Mouse (Mus musculus): Measurements from ENCODE around the gene Ap1s3.
A peak's percentile ranks its signal among the peaks of the same experiment; 100 is the strongest.

Ap1s3 gene

DNA sequence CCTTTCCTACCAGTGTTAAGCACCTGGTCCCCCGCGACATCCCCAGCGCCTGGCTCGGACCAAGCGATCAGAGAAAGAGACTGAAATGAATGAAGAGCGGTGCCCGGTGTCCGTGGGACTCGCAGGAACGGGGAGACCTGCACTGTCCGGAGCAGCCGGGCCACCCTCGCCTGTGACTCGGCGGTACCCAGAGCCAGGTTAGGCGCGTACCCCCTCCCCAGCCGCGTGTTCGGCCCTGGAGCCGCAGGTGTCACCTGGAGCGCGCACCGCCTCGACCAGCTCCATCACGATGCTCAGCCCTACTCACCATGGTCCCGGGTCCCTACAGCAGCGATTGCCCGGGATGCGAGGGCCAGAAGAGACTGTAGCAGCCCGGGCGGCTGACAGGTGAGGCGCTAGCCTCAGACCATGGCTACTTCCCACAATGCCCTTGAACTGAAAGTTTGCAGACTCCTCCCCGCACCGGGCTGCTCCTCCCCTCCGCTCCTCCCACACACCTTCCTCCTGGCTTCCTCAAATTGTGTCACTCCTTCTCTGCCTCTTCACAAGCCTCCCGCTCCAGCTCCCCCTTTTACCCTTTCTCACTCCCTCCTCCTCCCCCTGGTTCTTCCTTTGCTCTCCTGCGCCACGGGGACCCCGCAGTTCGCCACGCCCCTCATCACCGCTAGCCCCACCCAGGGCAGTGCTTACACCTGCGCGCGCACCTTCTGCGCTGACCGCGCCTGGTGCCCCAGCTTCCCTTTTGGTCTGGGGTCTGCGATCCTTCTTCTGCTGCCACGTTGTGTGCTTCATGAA, at the start of gene Ap1s3:
Ap1s3 (minus strand) TSS at position 430 of the 795 bp plus-strand sequence.
- no peaks in the 10 kb centered on the region for H3K27me3 ChIP-seq (ENCODE audit: control insufficient read depth, insufficient read depth, low read length, poor library complexity, severe bottlenecking)
- peak; percentile 89 for DNase-seq (ENCODE audit: low read depth, low spot score)
- no peaks in the 10 kb centered on the region for H3K36me3 ChIP-seq (ENCODE audit: control insufficient read depth, insufficient read depth, low read length, poor library complexity, severe bottlenecking)

DNA sequence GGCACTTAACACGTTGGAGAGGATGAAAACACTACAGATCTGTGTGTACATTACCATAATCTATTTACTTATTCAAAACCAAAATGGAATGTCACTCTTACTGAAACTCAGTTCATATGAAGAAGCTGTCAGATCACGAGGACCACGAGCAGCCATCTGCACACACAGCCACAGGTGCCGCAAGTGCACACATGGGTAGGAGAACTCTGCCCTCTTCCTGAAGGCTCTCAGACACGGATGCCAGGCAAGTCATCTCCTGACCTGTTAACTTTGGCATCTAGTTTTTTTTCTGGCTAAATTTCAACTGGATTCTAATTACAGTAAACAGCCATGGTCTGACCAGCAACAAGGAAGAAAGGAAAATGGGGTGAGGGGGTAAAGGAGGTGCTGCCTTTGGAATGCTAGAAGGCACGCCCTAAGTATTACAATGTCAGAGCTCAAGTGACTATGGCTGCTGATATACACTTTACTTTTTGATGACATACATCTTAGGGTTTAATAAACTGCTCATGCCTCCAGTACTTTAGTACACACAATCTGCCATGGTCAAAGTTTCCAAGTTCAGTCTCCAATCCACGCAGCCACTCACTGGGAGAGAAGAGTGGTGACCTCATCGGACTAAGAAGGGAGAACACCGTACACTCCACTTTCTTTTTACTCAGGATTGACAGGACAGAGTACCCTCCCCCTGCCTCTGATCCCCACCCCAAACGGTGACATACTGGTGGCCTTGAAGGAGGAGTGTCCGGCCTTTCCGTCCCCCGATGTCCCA, 42.6 kb upstream of the Ap1s3 start:
- no peak for DNase-seq (ENCODE audit: low read depth, low spot score)
- H3K36me3 ChIP-seq (ENCODE audit: control insufficient read depth, insufficient read depth, low read length, poor library complexity, severe bottlenecking), result no peaks in the 10 kb centered on the region; the same call in none of the 2 replicates

DNA sequence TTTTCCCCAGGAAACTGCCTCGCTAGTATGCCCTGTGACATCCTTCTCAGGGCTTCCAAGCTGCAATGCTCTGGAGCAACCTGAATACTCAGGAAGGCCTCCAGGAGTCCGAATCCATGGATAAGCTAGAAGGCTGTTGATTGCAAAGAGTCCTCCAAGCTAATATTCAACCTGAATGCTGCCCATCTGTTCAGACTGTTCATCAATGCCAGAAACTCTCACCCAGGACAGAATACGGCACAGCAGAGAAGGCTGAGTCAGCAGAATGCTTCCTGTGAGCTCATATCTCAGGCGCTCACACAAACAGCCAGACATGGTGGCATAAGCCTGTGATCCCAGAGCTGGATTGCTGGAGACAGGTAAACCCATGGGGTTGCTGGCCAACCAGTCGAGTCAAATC, 41.3 kb upstream of the Ap1s3 start:
- Histone ChIP-seq H3K27me3 (ENCODE audit: control insufficient read depth, insufficient read depth, low read length, poor library complexity, severe bottlenecking) (no peaks in the 10 kb centered on the region), H3K36me3 (ENCODE audit: control insufficient read depth, insufficient read depth, low read length, poor library complexity, severe bottlenecking) (no peaks in the 10 kb centered on the region; the same call in none of the 2 replicates)
- no peak for DNase-seq (ENCODE audit: low read depth, low spot score)

More for the DNA sequence above, 42.6 kb upstream of the Ap1s3 start:
- no peaks in the 10 kb centered on the region for H3K27me3 ChIP-seq (ENCODE audit: control insufficient read depth, insufficient read depth, low read length, poor library complexity, severe bottlenecking)

DNA sequence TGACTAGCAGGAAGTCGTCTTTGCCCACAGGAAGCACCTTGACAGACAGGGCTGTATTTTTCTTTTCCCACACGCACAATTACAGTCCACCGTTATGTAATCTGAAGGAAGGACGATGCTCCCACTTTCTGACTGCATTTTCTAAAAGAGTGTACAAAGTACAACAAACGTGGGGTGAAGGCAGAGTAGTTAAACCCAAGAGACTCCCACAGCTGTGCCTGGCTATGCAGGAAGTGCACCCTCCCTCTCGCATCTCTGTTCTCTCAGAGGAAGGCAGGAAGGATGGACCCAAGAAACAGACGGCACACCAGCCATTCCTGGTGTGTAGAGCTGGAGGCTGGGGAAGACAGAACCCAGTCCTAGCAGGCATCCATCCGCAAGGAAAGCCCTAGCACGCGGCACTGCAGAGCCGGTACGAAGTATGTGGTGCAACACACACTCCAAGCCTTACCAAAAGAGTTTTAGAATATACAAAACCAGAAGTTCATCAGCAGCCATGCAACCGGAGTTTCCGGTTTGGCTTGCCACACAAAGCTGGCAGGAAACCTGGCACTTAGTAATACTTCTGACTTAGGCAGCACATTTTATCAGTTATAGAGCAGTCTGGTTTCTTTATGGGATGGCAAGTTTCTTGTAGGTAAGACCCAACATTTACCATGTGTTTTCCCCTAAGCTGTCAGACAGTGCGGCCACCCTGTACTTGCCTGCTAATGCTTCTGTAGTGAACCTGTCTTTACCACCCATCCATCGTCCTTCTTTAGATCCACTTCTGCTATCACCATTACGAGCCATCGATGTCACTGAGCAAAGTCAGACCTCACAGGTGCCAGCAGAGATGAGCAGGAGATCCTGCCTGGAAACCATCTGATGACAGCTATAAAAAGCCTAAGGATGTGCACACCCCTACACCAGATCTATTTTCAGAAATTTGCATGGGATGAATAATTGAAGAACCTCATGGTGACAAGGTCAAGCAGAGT, 39.7 kb upstream of the Ap1s3 start:
- no peaks in the 10 kb centered on the region; the same call in none of the 2 replicates for H3K36me3 ChIP-seq (ENCODE audit: control insufficient read depth, insufficient read depth, low read length, poor library complexity, severe bottlenecking)
- peak; percentile 38 for DNase-seq (ENCODE audit: low read depth, low spot score)
- no peaks in the 10 kb centered on the region for H3K27me3 ChIP-seq (ENCODE audit: control insufficient read depth, insufficient read depth, low read length, poor library complexity, severe bottlenecking)

DNA sequence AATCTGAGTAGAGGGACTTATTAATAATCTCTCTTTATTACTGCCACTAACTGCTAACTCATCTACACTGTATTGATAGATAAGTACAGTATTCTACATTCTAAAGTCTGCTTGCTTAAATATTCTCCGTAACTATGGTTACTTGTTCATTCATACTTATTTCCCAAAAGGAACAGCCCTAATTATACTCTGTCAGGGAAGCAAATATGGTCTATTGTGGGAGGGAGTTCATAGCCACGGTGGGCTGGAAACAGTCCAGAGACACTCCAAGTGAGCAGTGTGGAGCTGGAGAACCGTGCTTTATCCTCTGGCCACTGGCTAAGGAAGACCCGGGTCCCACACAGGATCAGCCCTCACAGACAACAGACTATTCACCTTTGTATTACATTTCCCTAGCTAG, 38.9 kb upstream of the Ap1s3 start:
- Histone ChIP-seq H3K27me3 (ENCODE audit: control insufficient read depth, insufficient read depth, low read length, poor library complexity, severe bottlenecking) (no peaks in the 10 kb centered on the region), H3K36me3 (ENCODE audit: control insufficient read depth, insufficient read depth, low read length, poor library complexity, severe bottlenecking) (no peaks in the 10 kb centered on the region; the same call in none of the 2 replicates)

DNA sequence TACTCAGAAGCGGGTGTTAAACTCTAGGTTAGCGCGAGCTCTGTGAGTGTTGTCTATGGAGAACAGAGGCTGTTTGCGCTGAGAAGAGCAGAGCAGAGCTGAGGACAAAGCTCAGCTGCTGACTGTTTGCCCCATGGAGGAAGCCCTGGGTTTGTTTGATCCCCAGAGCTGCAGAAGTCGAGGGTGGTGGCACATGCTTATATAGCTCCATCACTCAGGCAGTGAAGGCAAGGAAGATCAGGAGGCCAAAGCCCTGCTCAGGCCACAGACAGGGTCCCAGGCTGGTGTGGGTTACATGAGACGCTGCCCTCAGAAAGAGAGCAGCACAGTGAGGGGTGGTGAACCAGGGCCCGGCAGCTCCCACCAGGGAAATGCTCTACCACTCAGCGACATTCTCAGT, 38.4 kb upstream of the Ap1s3 start:
- H3K36me3 ChIP-seq (ENCODE audit: control insufficient read depth, insufficient read depth, low read length, poor library complexity, severe bottlenecking), result no peaks in the 10 kb centered on the region; the same call in none of the 2 replicates
- no peak for DNase-seq (ENCODE audit: low read depth, low spot score)
- no peaks in the 10 kb centered on the region for H3K27me3 ChIP-seq (ENCODE audit: control insufficient read depth, insufficient read depth, low read length, poor library complexity, severe bottlenecking)

More for the DNA sequence above, 38.9 kb upstream of the Ap1s3 start:
- DNase-seq (ENCODE audit: low read depth, low spot score), result no peak

DNA sequence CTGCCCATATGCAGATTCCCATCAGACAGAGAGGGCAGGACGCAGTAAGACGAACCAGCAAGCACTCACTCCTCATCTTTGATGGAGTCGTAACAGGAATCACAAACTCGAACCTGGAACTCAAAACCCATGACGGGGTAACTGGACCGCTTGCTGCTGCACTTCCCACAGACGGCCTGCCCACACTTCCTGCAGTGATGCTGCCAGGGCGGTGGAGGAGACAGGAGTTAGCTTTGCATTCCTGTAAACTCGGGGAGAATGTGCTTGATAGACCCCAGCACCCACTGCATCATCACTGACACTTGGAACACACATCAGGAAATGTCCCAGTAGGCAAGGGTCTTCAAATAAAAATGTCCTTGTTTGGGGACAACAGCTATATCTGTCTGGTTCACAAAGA, 35.6 kb upstream of the Ap1s3 start:
- no peak for DNase-seq (ENCODE audit: low read depth, low spot score)
- H3K36me3 ChIP-seq (ENCODE audit: control insufficient read depth, insufficient read depth, low read length, poor library complexity, severe bottlenecking), result no peaks in the 10 kb centered on the region; the same call in 1 of the 2 replicates
- no peaks in the 10 kb centered on the region for H3K27me3 ChIP-seq (ENCODE audit: control insufficient read depth, insufficient read depth, low read length, poor library complexity, severe bottlenecking)

DNA sequence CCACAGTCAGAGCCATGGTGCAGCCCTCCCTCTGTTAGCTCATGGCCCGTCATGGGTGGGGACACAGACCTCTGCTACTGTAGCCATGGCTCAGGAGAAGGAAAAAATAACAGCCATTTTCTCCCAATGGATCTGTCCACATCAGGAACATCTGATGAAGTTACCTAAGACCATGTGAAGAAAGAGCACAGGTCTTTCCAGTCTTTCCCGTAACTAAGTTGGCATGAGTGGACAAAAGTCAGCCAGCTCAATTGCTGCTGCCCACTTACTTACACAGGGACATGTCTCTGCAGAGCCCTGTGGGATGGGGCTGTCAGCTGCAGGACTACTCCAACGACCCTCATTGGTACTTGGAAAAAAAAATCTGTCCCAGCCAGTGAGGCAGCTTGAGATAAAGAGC, 34.9 kb upstream of the Ap1s3 start:
- no peaks in the 10 kb centered on the region for H3K27me3 ChIP-seq (ENCODE audit: control insufficient read depth, insufficient read depth, low read length, poor library complexity, severe bottlenecking)
- DNase-seq (ENCODE audit: low read depth, low spot score), result no peak
- H3K36me3 ChIP-seq (ENCODE audit: control insufficient read depth, insufficient read depth, low read length, poor library complexity, severe bottlenecking), result no peaks in the 10 kb centered on the region; the same call in 1 of the 2 replicates

DNA sequence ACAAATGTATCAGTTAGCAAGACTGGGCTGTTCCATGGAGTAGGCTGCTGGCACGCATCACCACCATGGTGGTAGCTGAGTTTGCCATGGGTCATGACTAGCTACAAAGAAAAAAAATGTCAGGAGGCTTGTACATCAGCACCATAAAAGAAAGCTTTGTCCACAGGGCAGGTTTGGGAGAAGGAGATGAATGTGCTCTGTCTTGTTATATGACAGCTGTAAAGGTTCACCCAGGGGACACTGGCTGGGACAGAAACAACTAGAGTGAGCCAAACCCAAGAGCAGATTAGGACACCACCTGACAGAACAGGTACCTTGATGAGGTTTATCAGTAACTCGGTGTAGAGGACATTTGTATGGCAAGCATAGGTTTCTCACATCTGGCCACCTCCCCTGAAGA, 32.9 kb upstream of the Ap1s3 start:
- DNase-seq (ENCODE audit: low read depth, low spot score), result no peak
- H3K36me3 ChIP-seq (ENCODE audit: control insufficient read depth, insufficient read depth, low read length, poor library complexity, severe bottlenecking), result no peaks in the 10 kb centered on the region; the same call in 1 of the 2 replicates
- no peaks in the 10 kb centered on the region for H3K27me3 ChIP-seq (ENCODE audit: control insufficient read depth, insufficient read depth, low read length, poor library complexity, severe bottlenecking)

DNA sequence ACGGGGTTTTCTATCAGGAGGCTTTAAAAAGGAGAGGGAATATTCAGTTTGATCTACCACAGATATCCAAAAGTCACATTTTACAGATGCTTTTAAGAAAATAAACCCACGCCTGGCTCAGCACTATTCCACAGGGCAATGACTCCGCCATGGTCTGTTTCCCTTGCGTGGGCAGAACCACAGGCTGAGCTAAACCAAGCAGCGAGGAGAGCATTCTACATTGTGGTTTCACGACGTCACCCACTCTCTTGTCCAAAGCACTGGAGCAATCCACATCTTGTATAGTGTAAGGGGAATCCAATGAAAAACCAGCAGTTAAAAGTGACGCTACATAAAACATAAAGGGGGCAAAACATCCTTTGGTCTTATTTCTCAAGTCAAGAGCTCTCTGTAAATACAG, 31.7 kb upstream of the Ap1s3 start:
- DNase-seq (ENCODE audit: low read depth, low spot score), result peak; percentile 62
- H3K27me3 ChIP-seq (ENCODE audit: control insufficient read depth, insufficient read depth, low read length, poor library complexity, severe bottlenecking), result no peaks in the 10 kb centered on the region
- no peaks in the 10 kb centered on the region; the same call in 1 of the 2 replicates for H3K36me3 ChIP-seq (ENCODE audit: control insufficient read depth, insufficient read depth, low read length, poor library complexity, severe bottlenecking)

DNA sequence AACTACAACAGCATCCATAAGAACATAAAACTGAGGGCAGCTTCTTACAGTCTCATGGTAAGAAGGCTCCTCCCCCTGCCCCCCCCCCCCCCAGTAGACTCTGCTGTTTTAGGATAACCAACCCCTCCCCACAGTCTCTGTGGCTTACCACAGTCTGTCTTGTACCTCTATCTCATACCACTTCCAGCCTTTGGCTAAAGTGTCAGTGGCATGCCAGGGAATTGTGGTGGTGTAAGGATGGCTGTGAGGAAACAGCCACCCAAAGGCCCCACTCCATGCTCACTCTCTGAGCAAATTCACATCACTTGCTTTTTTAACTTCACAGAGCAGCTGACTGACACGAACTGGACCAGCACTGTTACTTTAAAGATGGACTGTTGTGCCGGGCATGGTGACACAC, 26.7 kb upstream of the Ap1s3 start:
- DNase-seq (ENCODE audit: low read depth, low spot score), result no peak
- no peaks in the 10 kb centered on the region for H3K36me3 ChIP-seq (ENCODE audit: control insufficient read depth, insufficient read depth, low read length, poor library complexity, severe bottlenecking)
- no peaks in the 10 kb centered on the region for H3K27me3 ChIP-seq (ENCODE audit: control insufficient read depth, insufficient read depth, low read length, poor library complexity, severe bottlenecking)

DNA sequence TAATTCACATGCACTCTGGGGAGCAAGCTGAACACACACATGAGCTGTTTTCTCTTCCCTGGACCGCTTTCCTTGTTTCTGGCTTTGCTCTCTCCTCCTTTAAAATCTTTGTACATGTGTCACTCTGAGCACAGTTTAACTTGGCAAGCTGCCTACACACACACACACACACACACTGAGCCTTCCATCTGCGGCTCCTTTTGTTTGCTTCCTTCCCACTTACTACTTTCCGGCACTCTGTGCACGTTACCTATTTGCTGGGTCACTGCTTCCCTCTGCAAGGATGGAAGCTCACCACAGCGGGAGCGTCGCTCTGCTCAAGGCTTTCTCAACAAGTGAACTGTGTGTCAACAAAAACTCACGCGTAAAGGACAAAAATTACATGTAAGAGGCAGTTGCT, 25.6 kb upstream of the Ap1s3 start:
- Histone ChIP-seq H3K27me3 (ENCODE audit: control insufficient read depth, insufficient read depth, low read length, poor library complexity, severe bottlenecking) (no peaks in the 10 kb centered on the region), H3K36me3 (ENCODE audit: control insufficient read depth, insufficient read depth, low read length, poor library complexity, severe bottlenecking) (no peaks in the 10 kb centered on the region)
- DNase-seq (ENCODE audit: low read depth, low spot score), result no peak

DNA sequence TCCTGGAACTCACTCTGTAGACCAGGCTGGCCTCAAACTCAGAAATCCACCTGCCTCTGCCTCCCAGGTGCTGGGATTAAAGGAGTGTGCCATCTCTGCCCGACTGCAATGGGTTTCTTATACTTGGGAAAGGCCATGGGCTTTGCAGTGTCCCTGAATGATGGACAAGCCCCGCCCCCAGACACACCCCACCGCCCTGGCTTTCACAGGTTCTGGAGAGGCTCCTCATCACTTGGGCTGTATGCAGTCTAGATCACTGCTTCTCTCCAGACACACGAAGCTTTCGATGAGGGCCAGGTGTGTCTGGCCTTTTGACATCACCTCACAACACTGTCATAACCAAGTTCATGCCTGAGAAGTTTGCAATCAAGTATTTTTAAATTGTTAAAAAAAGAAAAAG, 25.2 kb upstream of the Ap1s3 start:
- Histone ChIP-seq H3K36me3 (ENCODE audit: control insufficient read depth, insufficient read depth, low read length, poor library complexity, severe bottlenecking) (no peaks in the 10 kb centered on the region), H3K27me3 (ENCODE audit: control insufficient read depth, insufficient read depth, low read length, poor library complexity, severe bottlenecking) (no peaks in the 10 kb centered on the region)
- no peak for DNase-seq (ENCODE audit: low read depth, low spot score)

DNA sequence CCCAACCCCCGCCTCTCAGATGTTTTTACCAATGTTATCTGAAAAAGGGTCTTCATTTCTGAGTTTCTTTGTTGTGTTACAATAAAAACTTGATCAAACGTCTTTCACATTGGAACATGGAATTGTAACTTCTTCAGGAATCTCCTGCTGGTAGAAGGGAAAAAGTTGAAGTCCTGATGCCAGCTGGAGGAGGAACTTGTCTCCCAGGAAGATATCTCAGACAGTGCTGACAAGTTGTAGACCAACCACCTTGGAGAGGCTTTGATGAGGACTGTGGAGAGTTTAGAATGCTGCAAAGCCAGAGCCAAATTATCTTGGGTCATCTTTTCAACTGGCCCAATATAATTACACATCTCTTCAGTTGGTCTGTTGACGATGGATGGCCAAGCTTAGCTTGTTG, 20.7 kb upstream of the Ap1s3 start:
- no peaks in the 10 kb centered on the region for H3K27me3 ChIP-seq (ENCODE audit: control insufficient read depth, insufficient read depth, low read length, poor library complexity, severe bottlenecking)

More for the DNA sequence above, 20.7 kb upstream of the Ap1s3 start:
- no peaks in the 10 kb centered on the region for H3K36me3 ChIP-seq (ENCODE audit: control insufficient read depth, insufficient read depth, low read length, poor library complexity, severe bottlenecking)
- no peak for DNase-seq (ENCODE audit: low read depth, low spot score)
